Mouse (Mus musculus) B cell, adult 2 months (primary cell): ENCODE measurements around the gene Psmg4.
A peak's percentile ranks its signal among the peaks of the same experiment; 100 is the strongest.

ENCODE experiments used
- DNase-seq, 2 experiments: peaks; one replicate each; pipeline ENCODE4 v3.0.0; 2022

Gene Psmg4

DNA sequence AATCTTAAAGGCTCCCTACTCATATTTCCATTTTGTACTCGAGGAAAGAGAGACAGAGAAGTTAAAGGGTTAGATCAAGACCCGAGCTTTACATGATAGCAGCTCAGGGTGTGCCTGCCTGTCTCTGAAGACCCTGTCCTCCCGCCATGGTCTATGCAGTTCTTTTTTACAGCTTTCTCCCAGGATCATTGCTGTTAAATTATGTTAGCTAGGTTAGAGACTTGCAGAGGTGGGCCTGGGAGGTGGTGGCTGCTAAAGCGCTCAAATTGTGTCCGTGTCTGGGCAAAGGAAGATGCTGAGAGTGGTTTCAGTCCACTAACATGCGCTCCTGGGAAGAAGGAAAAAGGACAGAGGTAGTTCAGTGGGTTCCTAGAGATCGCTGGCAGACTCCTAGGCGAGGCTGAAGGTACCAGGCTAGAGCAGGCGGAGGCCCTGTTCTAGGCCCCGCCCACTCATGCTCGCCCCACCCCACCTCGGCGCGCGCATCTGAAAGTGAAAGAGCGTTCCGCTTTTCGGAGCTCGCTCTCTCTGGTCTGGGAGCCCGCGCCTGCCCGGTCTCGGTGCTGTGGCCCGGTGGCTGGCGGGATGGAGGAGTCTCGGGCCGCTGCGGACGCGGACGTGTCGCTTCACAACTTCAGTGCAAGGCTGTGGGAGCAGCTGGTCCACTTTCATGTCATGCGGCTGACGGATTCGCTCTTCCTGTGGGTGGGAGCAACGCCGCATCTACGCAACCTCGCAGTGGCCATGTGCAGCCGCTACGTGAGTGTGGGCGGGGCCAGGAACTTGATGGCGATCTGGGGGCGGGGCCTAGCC lies at the start of gene Psmg4:
Psmg4 (plus strand) TSS at position 474 of the 813 bp plus-strand sequence.
- peak; percentile 99 for DNase-seq

DNA sequence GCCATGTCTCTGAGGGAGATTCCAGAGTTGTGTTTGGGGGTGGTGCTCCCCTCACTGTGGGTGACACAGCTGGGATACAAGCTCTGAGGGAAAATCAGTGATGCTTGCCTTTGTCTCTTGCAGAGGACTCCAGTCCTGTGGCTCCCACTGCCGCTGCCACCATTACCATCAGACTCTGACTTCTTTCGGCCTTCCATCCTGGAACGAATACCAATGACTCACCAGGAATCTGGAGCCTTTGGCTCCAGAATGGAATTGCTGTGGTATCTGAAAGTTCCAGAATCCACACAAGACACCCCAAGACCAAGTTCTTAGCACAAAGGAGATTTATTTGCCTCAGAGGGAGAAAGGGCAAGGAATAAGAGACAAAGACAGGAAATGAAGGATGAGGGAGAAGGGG lies 49.7 kb upstream of the Psmg4 start:
- DNase-seq: no peak

DNA sequence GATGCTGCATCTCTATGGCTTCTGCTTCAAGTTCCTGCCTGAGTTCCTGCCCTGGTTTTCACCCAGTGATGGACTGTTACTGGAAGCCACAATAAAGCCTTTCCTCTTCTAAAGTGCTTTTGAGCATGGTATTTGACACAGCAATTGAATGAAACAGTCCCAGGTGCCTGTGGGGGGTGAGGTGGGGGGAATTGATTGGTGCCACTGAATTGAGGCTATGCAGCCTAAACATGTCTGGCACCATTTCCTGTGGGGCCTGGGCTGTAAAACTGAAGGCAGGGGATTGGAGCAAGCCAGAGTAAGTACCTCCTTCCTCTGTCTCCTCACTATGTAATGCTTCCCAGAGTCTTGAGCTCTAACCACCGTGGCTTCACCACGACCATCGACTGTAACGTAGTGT lies 48.1 kb upstream of the Psmg4 start:
- no peak for DNase-seq

DNA sequence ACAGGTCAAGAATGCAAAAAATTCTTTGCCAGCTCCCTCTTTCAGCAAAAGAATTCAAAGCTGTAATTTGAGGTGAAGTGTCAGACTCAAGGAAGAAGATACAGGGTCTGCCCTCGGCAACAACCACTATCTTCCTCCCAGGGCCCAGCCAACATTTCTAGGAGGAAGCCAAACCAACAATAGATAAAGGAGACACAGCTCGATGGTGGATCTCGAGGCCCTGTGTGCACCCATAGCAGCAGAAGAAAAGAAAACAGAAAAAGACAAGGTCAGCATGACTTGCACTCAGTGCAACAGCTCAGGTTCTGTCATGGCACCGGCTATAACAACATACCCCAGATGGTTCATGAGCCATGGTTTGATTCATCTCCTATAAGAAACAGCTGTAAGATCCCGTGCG lies 46.3 kb upstream of the Psmg4 start:
- DNase-seq: no peak

DNA sequence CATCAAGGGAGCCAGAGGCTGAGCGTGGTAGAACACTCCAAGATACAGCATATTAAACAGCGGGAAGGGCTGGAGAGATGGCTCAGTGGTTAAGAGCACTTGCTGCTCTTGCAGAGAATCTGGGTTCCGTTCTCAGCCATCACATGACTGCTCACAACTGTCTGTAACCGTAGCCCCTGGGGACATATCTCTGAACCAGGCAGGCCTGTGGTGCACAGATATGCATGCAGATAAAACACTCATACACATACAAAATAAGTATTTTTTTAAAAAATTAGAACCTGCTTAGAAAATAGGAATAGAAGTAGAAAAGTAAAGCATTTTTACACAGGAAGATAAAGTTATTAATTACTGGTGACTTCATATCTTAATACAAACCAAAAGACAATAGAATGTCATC lies 43.9 kb upstream of the Psmg4 start:
- peak; percentile 15 to 24 for DNase-seq

DNA sequence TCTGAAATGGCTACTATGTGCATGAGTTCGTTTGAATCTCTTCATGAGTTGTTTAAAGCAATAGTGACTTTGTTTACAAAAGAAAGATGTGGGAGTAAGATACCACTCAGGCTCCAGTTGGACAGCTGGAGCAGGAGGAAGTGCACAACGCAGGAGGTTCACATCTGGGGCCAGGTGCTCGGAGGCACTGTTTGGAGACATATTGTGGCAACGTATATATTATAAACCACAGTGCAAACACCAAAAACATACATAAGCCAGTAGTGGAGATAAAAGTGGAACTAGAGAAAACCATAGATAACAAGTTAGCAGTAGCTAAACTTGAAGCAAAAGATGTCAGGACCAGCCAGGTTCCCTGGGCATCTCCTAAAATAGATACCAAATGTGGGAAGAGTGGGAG lies 43.4 kb upstream of the Psmg4 start:
- DNase-seq: no peak

DNA sequence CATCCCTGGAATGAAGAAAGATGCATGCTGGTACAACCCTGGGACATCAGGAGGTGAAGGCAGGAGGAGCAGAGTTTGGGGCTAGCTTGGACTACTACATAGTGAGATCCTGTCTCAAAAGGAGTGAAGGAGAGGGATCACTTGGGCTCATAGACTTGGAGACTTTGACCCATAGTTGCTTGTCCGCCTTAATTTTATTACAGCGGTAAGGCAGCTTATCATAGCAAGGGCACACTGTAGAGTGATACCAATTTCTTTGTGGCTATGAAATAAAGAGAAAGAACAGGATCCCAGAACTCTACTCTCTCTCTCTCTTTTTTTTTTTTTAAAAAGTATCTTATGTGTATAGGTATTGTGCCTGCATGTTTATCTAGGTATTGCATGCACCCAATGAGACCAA lies 42.2 kb upstream of the Psmg4 start:
- DNase-seq: no peak

DNA sequence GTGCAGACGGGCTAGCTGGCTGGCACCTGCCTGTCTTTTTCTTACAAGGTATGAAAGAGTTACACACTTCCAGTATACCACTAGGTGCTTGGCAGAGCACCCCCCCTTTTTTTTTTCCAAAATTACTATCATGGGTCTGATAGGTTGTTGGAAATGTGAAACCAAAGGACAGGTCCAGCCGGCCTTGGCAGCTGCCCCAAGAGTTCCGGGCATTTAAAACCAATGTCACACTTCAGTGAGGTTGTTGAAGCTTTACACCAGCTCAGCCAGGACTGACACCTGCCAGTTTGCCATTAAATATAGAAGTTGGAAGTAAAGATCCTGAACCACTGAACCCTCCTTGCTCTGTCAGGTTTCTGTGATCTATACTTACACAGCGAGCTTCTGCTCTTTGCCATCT lies 37.1 kb upstream of the Psmg4 start:
- DNase-seq: no peak

DNA sequence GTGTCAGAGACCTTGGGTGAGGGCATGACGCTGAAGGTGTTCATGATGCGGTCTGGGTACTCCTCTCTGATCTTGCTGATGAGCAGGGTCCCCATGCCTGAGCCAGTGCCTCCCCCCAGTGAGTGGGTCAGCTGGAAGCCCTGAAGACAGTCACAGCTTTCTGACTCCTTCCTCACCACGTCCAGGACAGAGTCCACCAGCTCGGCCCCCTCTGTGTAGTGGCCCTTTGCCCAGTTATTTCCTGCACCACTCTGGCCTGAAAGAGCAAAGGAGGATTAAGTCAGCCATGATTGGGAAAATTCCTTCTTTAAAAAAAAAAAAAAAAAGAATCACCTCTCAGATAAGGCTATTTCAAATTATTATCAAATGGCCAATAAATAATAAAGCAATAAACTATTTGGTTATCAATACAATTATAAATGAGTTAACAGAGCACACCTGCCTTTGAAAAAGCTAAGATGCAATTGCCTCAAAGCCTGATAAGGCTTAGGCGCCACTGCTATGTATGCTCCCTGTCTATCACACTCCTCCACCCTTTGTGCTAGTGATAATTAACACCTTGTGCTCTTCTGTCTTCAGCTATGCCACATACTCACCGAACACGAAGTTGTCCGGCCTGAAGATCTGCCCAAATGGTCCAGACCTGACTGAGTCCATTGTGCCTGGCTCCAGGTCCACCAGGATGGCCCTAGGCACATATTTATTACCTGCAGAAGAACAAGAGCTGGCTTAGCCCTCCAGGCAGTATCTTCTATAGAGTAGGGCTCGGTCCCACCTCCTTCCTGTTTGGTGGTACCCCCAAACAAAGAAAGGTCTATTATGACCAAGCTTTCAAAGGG lies 34.3 kb upstream of the Psmg4 start:
- no peak for DNase-seq

DNA sequence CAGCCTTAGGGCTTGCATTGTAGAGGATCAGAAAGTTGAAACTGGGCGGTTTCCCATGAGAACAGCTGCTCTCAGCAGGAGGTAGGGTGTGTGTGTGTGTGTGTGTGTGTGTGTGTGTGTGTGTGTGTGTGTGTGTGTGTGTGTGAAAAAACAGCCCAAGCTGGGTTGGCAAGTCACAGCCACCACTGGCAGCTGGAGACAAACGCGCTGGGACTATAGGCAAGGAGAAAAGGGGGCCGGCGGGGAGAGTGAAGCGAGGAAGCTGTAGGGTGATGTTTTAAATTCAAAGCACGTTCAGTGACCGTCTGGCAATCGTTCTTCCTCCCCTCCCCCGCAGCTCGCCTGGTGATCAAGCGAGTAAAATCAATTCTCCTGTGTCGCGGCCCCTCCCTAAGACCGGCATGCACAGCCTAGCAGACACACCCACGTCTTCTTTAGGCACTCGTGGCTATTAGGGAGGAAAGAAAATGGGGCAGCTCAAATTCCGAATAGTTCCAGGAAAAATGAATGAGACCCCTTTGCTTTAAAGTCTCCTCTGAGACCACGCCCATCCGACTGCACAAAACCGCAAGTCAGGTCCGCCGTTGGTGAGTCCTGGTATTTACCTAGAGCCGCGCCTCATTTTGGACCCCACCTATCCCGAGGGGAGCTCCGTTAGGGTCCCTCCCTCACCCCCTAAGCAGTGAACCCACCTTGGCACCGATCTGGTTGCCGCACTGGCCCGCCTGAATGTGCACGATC lies 33.1 kb upstream of the Psmg4 start:
- peak; percentile 57 to 58 for DNase-seq

DNA sequence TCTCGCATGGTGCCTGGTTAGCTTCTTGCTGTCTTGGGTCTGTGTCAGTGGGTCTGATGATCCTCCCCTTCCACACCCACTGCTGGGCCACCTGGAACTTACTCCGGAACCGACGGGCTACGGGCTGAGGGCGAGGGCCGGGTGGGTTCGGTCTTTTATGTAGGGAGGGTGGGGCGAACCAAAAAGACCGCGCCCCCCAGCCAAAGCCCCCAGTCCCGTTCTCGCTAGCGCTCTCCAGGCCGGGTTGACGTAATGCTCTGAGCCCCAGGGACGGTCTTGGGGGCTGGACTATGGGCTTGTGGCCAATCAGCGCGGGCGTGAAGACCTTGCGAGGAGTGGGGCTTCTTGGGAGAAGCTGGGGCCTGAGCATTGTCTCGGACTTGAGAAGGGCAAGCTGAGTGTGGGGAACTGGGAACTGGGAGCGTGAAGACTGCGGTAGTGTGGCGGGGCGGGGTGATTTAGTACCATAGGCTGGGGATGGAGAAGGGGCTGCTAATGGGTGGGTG lies 32.5 kb upstream of the Psmg4 start, which contains the start of gene Tubb2b:
Tubb2b (minus strand) TSS at position 241 of the 506 bp plus-strand sequence.
- peak; percentile 57 to 60 for DNase-seq

DNA sequence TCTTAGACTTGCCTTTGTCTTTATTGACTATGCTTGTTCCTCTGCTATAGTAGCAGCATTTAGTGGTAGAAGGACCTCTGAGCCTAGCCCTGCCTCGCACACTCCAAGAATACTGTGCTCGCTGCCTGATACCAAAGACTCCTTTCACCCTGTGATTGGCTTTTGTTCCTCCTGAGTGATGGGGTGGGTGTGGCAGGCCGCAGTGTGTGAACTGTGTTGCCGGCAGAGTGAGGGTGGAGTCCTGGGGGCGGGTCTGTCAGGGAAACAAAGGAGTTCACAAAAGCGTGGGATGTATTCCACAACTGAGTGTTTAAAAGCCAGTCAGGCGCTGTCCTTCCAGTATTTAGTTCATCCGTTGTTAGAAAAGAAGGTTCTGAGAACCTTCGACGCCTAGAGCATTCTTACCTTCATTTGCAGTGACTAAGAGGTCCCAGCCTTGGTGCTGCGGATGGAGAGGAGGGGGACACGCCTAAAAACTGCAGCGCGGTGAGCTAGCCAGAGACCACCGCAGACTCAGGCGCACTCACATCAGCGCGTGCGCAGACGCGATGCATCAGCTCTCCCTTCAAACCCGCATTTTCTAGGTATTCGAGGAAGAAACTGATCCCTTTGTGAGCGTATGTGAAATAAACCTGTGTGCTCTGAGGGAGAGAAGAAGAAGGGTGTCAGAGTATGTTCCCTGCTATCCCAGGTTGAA lies 31.6 kb upstream of the Psmg4 start:
- peak; percentile 44 to 50 for DNase-seq

DNA sequence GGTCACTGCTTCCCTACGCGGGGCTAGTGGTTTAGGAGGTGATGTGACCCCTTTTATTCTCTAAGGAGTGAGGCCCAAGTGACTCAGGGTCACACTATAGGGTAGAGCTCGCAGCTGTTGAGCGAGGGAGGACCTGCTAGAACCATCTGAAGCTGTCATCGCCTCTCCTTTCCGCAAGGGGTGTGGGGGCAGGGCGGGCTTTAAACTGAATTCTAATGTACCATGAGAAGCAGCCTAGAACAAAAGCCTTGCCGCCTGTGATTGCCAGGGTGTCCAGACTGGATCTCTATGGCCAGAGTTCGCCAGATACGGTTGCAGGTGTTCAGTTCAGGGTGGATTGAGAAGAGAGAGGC lies 31.1 kb upstream of the Psmg4 start:
- DNase-seq: peak; percentile 80 to 81

DNA sequence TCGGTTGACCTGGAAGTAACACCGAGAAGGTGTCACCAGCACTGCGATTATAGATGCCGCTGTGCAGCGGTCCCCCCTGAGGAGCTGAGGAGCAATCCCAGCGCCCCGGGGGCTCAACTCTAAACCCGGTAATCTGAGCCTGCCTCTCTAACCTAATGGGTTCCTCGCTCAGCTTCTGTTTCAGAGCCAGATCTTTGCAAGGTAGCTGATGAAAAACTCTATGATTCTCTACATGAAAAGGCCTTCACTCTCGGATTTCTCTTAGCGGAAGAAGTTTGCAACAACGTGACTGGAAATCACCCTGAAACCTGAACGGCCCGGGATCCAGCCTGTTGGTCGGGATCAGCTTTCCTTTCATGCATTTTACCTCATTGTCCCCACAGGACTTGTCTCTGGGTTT lies 30.5 kb upstream of the Psmg4 start:
- DNase-seq: peak in 1 of 2 experiments; percentile 29

DNA sequence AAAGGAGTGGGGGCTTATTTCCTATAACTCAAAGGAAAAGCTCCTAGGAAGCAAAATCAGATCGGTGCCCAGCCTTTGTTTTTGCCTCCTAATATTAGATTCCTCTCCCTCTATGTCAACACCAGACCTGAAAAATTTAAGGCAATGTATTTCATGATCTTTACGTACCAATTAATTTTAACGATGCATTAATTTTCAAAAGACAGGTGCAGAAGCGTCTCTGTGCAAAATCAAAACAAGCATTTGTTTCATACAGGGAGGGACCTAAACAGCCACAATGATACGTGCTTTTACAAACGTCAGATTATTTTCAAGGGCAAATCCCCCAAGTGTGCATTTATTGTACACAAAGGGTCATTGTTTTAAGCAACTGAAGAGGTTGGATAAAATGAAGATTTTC lies 29.9 kb upstream of the Psmg4 start:
- DNase-seq: no peak

DNA sequence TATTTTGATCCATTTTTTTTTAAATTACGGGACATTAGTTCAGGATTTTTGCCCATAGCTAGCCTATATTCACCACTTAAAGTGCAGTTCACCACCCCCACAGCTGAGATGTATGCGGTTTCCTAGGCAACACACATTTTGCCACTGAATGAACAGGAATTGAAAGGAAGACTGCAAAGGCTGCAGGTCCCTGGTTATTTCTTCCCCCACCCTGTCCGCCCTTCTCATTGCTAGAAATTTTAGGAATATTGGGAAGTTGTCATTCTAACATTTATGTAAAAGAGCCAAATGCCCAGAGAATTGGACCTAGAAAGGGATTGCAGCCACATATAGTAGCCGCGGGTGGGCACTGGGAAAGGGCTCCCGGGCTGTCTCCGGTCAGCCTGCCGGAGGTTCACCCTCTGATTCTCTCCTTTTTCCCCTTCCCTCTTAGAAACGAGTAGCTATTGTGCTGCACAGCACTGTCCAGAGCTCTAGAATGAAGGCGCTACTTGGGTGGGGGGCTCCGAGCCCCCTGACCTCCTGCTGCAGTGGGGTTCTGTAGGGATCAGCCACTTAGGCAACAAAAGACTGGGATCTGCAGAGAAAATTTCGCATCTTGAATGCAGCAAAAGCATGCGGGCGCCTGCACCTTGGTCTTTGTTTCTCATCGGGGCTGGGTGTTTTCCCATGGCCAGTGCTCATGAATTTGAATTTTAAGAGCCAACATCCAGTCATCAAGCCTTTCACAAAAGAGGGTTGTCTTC lies 29.3 kb upstream of the Psmg4 start:
- no peak for DNase-seq

DNA sequence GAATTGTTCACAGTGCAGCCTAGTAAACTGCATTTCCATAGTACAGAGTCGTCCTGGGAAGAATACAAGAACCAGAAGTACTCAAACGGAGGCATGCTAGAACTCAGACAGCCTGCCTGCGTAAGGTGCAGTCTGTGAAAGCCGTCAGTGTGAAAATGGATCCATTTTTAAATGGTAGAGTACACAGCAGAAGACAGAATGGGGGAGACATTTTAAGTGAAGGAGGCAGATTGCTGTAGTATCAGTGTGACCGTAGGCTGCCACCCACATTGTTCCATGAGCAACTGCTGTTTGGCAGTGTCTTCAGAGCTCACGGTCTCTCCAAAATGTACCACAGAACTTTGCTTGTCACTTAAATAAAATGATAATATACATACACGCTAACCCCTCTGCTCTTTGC lies 28.5 kb upstream of the Psmg4 start:
- DNase-seq: no peak

DNA sequence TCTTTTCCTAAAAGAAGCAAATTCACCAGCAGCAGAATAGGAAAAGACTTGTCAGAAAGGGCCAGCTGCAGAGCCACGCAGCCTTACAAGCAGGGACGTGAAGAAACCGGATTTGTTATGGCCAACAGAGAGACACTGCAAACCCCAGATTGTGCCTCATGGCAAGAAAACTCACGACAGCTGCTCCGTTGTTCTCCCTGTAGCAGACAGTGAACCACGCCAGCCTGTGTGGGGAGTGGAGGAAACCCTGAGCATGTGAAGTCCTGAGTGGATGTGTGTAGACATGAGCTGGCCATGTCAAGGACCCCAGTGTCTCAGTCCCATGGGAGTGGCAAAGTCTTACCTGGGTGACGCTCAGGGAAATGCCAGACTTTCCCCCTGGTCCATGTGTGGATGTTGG lies 26.2 kb upstream of the Psmg4 start:
- DNase-seq: no peak

DNA sequence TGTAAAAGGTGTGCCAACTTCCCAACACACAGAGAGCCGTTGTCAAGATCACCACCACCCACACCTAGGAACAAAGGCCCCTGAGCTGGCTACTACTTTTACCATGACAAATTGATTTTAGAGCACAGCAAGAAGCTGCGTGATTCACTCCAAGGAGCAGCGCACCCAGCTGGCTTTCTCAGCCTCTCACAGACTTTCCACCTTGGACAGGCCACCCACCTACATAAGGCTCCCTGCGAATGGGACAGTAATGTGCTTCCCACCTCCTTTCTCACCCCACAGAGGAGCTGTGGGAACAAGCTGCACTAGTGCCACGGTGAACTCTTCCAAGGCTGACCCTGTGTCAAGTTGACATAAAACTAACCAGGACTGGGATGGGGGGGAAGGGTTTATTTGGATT lies 19.4 kb upstream of the Psmg4 start:
- DNase-seq: no peak

DNA sequence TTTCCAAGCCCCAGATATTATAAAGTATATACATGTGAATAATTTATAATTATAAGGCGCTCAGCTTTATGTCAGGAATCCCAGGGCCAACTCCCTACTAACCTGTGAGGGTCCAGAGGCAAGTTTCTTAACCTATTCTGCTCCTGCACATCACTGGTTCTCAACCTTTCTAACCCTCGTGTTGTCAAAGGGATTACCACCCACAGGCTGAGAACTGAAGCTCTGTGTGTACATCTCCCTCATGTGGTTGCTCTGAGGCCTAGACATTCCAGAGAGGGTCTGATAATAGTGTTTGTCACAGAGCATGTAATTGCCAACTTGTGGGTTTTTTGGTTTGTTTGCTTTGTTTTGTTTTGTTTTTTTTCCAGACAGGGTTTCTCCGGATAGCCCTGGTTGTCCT lies 15.8 kb upstream of the Psmg4 start:
- DNase-seq: no peak

DNA sequence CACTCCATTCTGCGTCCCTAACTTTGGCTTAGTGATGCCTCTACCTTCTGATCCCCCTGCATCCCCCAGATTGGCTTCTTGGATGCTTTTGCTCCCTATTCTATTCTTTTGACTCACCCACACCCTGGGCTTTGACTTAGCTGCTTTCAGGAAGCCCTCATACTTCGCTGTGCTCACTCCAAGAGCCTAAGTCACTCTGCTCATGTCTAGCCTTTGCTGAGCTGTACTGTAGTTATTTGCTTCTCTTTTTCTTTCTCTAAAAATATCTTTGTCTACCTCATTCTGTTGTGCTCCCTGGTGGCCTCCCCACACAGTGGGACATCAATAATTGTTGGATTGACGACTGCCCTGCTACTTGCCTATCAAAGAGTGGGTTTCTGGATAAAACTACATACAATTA lies 14.6 kb upstream of the Psmg4 start:
- DNase-seq: no peak
